Mouse (Mus musculus) limb, embryonic 10.5 days (tissue): Measurements from ENCODE around the gene Loxl4. TPM values are rescaled to one million over a fixed set of nuclear protein-coding genes. Genes with fewer than 3 reads are reported as not detected.

Experiments used
- DNase-seq: peaks from one replicate; pipeline ENCODE4 v3.0.0-alpha.2; 2017; ENCODE audit warnings: low spot score
- H3K27ac ChIP-seq: fragments of 300-500 bp; sonication (generic); 2 replicates; pipeline ENCODE4 v1.5.1; 2016; ENCODE audit warnings: mild to moderate bottlenecking
- H3K27me3 ChIP-seq: fragments of 300-500 bp; sonication (generic); 2 replicates; pipeline ENCODE4 v1.6.1; 2016; ENCODE audit warnings: low read depth, mild to moderate bottlenecking; ENCODE audit not compliant: poor library complexity, severe bottlenecking
- H3K36me3 ChIP-seq: fragments of 300-500 bp; sonication (generic); 2 replicates; pipeline ENCODE4 v1.6.1; 2016; ENCODE audit warnings: mild to moderate bottlenecking, moderate library complexity
- H3K4me1 ChIP-seq: fragments of 300-500 bp; sonication (generic); 2 replicates; pipeline ENCODE4 v1.6.1; 2016
- H3K4me3 ChIP-seq: fragments of 300-500 bp; sonication (generic); 2 replicates; pipeline ENCODE4 v1.5.1; 2016; ENCODE audit warnings: mild to moderate bottlenecking, moderate library complexity
- H3K9me3 ChIP-seq: fragments of 300-500 bp; sonication (generic); replicated peaks from 2 replicates; pipeline ENCODE4 v1.6.1; 2016; ENCODE audit warnings: mild to moderate bottlenecking
- WGBS: fragments of 180-500 bp; shearing (Covaris S2); methylation state at CpG from one replicate; pipeline ENCODE4 v1.1.7; 2016; 5-methylcytosine and 5-hydroxymethylcytosine counted together
- polyA plus RNA-seq: library from polyadenylated mRNA; unstranded; fragments of >200 nt; fragmentation: Nextera tagmentation; extraction: Ambion mirVana; gene quantifications from 2 replicates; pipeline ENCODE4 v1.2.1, GENCODE M21; 2016

Loxl4 gene
- polyA plus RNA-seq, 1 experiment from 2014 or later: 0.11 TPM

DNA sequence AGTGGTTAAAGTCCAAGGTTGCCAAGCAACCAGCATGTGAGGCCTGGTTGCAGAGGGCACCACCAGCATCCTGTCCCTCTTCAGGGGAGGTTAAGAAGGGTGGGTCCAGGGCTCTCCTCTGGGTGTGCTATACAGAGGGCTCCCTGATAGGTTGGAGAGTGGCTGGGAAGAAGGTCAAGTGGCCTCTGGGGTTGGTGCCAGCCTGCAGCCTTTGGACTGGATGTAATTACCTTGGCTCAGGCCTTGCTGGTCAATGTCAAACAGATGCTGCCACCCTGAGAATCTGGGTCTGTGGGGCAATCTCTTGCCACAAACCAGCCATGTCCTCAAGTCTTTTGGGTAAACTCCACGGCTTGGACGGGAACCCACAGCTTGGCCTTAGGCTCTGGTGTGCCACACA is 11.2 kb downstream of the Loxl4 start:
- Histone ChIP-seq H3K9me3 (no peaks in the 10 kb centered on the region), H3K4me3 (no peak overlapping the region), H3K36me3 (no peaks in the 10 kb centered on the region), H3K4me1 (0 out of 2 replicates have a peak, but pooled peaks cover 5% of the 10 kb centered on the region), H3K27ac (no peak overlapping the region), H3K27me3 (no peaks in the 10 kb centered on the region)
- no peak for DNase-seq
- WGBS: 91% methylated on average over 2 of the region's 2 CpGs

DNA sequence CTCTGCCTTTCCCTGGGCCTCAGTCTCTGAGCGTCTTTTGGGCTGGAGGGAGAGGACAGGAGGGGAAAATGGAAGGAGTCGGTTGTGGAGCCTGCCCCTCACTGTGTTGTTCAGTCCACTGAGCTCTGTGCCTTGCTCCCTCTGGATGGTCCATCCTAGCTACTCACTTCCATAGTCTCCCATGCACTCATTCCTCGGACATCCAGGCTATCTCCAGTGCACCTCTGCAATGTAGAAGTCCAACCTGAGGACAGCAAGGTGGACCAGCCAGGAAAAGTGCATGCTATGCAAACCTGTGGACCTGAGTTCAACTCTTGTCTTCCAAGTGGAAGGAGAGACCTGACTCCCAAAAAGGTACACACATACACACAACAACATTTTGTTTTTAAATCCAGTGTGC is 12.0 kb downstream of the Loxl4 start:
- Histone ChIP-seq H3K9me3 (no peaks in the 10 kb centered on the region), H3K4me3 (no peak overlapping the region), H3K36me3 (no peaks in the 10 kb centered on the region), H3K27me3 (no peaks in the 10 kb centered on the region), H3K27ac (no peak overlapping the region), H3K4me1 (0 out of 2 replicates have a peak, but pooled peaks cover 5% of the 10 kb centered on the region)
- 82% methylated on average over 3 of the region's 3 CpGs for WGBS
- DNase-seq: no peak

DNA sequence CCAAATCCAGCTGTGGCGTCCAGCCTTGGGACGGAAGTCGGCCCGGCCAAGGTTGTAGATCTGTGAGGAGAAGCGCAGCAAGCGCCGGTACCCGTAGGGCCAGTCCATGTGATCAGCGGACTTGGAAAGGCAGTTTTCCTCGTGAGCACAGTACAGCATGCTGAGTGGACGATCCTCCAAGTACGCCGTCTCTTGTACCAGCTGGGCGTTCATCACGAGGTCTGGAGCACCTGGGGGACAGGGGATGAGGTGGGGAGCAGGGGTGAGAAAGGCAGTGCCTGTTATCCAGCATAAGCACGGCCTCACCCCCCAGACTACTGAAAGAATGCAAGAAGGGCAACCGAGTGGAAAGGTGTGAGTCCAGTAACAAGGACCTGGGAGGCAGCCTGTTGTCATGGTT is 12.7 kb downstream of the Loxl4 start:
- DNase-seq: no peak
- no peaks in the 10 kb centered on the region for H3K27me3 ChIP-seq
- WGBS: 89% methylated on average over 17 of the region's 17 CpGs

GRCm38 (mm10) chr19:42597896-42598295 is 14.7 kb downstream of the Loxl4 start:
- Histone ChIP-seq H3K36me3 (peaks cover 18% of the 10 kb centered on the region), H3K27me3 (no peaks in the 10 kb centered on the region), H3K27ac (no peak overlapping the region), H3K4me3 (no peak overlapping the region), H3K4me1 (0 out of 2 replicates have a peak, but pooled peaks cover 3% of the 10 kb centered on the region), H3K9me3 (no peaks in the 10 kb centered on the region)
- 97% methylated on average over 6 of the region's 6 CpGs for WGBS
- no peak for DNase-seq

More for the DNA sequence above, 12.7 kb downstream of the Loxl4 start:
- Histone ChIP-seq H3K4me1 (0 out of 2 replicates have a peak, but pooled peaks cover 5% of the 10 kb centered on the region), H3K27ac (no peak overlapping the region), H3K9me3 (no peaks in the 10 kb centered on the region), H3K36me3 (peaks cover 4% of the 10 kb centered on the region; the same call in 1 of the 2 replicates), H3K4me3 (no peak overlapping the region)

DNA sequence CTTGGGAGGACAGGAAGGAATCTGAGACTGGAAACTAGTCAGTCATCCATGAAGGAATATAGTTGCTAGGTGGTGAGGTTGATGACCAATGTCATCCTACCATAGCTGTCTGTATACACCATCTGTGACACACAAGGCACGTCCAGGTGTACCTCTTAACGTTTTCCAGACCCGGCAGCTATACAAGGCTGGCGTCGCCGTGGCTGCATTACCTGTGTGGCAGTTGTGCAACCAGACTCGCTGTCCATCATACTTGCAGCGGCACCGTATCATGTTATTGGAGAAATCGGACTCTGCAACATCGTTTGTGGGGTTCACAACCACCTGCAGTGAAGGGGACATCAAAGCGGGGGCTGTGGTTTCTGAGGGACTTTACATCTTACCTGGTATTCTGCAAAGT is 15.3 kb downstream of the Loxl4 start:
- H3K9me3 ChIP-seq: no peaks in the 10 kb centered on the region
- DNase-seq: no peak
- H3K4me1 ChIP-seq: 0 out of 2 replicates have a peak, but pooled peaks cover 3% of the 10 kb centered on the region
- no peaks in the 10 kb centered on the region for H3K27me3 ChIP-seq
- H3K4me3 ChIP-seq: no peak overlapping the region
- no peak overlapping the region for H3K27ac ChIP-seq
- WGBS: 96% methylated on average over 12 of the region's 12 CpGs
- peaks cover 21% of the 10 kb centered on the region for H3K36me3 ChIP-seq

GRCm38 (mm10) chr19:42595066-42595465 is 17.5 kb downstream of the Loxl4 start:
- peaks cover 36% of the 10 kb centered on the region for H3K36me3 ChIP-seq
- H3K4me1 ChIP-seq: no peaks in the 10 kb centered on the region
- no peaks in the 10 kb centered on the region for H3K27me3 ChIP-seq
- H3K27ac ChIP-seq: no peak overlapping the region
- DNase-seq: no peak
- H3K9me3 ChIP-seq: no peaks in the 10 kb centered on the region
- H3K4me3 ChIP-seq: no peak overlapping the region
- WGBS: 96% methylated on average over 6 of the region's 6 CpGs

- WGBS: 89% methylated on average over 6 of the region's 6 CpGs
- no peak overlapping the region for H3K27ac ChIP-seq
- no peaks in the 10 kb centered on the region for H3K9me3 ChIP-seq
- peaks cover 36% of the 10 kb centered on the region for H3K36me3 ChIP-seq
- H3K4me3 ChIP-seq: no peak overlapping the region
- no peaks in the 10 kb centered on the region for H3K27me3 ChIP-seq
- DNase-seq: no peak
- H3K4me1 ChIP-seq: no peaks in the 10 kb centered on the region
Observed at GRCm38 (mm10) chr19:42593456-42593855, 19.2 kb downstream of the Loxl4 start.

DNA sequence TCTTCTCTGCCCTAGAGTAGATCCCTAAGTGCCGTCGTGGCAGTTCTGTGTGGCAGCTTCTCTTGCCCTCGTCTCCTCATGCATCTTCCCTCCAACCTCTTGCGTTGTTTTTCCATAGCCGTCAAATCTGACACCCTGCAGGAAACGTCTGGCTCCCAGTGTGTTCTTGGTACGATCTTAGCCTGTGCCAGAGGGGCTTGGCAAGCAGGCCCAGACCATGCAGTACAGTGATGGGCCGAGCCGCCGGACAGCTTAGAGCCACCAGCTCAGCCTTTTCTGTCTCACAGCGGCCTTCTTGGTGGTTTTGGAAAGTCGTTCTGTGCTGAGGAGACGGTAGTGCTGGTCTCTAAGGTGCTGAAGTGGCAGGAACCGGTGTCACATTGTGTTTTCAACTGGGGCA is 21.1 kb downstream of the Loxl4 start:
- peaks cover 40% of the 10 kb centered on the region for H3K36me3 ChIP-seq
- no peak overlapping the region for H3K4me3 ChIP-seq
- 85% methylated on average over 14 of the region's 14 CpGs for WGBS
- no peak overlapping the region for H3K27ac ChIP-seq
- H3K27me3 ChIP-seq: no peaks in the 10 kb centered on the region
- DNase-seq: no peak
- no peaks in the 10 kb centered on the region for H3K9me3 ChIP-seq
- H3K4me1 ChIP-seq: no peaks in the 10 kb centered on the region

DNA sequence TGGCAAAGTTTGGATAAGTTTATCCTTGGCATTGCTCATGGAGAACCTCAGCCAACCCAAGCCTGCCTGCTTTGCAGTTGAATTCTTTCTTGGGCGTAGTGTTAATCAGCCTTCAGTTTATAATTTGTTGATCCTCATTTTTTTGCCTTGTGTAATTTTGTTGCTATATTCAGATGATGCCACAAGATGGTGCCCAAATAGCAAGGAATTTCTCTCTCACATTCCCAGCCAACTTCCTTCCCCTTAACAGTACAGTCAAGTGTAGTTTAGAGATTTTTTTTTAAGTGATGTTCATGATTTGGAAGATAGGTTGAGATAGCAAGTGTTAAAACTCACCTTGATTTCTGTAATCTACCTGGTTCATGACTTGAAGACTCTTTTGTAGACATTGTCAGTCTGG is 23.4 kb downstream of the Loxl4 start:
- Histone ChIP-seq H3K9me3 (no peaks in the 10 kb centered on the region), H3K4me3 (no peak overlapping the region), H3K36me3 (peaks cover 40% of the 10 kb centered on the region), H3K27ac (no peak overlapping the region), H3K27me3 (no peaks in the 10 kb centered on the region), H3K4me1 (no peaks in the 10 kb centered on the region)
- 74% methylated on average over 1 of the region's 1 CpGs for WGBS
- DNase-seq: no peak

DNA sequence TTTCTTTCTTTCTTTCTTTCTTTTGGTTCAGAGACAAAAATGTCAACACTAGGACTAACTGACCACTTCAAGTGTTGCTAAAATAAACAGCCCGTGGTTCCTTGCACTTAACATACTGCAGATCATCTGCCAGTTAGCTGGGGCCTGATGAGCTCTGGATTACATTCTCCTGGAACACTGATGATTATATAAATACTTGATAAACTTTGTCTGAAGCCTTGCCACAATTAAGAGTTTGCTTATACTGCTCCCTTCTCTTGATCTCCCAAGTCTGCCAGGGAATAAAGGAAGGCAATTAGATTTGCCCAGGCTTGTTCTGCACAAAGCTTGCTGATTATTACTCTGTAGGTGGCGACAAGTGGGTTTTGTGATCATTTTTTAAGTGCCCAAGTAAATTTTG is 24.9 kb downstream of the Loxl4 start:
- H3K4me1 ChIP-seq: no peaks in the 10 kb centered on the region
- H3K36me3 ChIP-seq: peaks cover 44% of the 10 kb centered on the region
- no peak overlapping the region for H3K4me3 ChIP-seq
- no peaks in the 10 kb centered on the region for H3K9me3 ChIP-seq
- no peaks in the 10 kb centered on the region for H3K27me3 ChIP-seq
- no peak for DNase-seq
- 73% methylated on average over 2 of the region's 2 CpGs for WGBS
- no peak overlapping the region for H3K27ac ChIP-seq

GRCm38 (mm10) chr19:42584188-42584587 is 28.4 kb downstream of the Loxl4 start:
- peaks cover 31% of the 10 kb centered on the region for H3K36me3 ChIP-seq
- DNase-seq: no peak
- no peak overlapping the region for H3K27ac ChIP-seq
- no peaks in the 10 kb centered on the region for H3K4me1 ChIP-seq
- H3K4me3 ChIP-seq: no peak overlapping the region
- no peaks in the 10 kb centered on the region for H3K9me3 ChIP-seq
- no peaks in the 10 kb centered on the region for H3K27me3 ChIP-seq
- WGBS: 70% methylated on average over 3 of the region's 3 CpGs

DNA sequence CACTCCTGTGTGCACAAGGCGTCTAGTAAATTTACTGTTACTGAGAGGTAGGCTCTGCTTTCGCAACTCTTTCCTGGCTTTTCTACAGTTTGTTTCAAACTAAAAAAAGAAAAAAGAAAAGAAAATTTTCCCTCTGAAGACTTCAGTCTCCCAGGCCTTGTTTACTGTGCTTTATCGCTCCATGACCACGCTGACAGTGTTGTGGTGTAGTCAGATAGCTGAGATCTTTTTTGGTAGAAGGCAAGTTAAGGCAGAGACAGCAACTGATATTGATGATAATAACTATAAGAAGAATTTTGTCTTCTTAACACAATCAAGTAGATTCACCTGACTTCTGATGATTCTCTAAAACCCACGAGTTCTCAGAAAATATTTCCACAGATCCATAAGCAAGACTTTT is 28.9 kb downstream of the Loxl4 start:
- H3K27ac ChIP-seq: no peak overlapping the region

GRCm38 (mm10) chr19:42582811-42583370 is 29.7 kb downstream of the Loxl4 start:
- no peaks in the 10 kb centered on the region for H3K4me1 ChIP-seq
- H3K4me3 ChIP-seq: no peak overlapping the region
- H3K27me3 ChIP-seq: no peaks in the 10 kb centered on the region
- 94% methylated on average over 13 of the region's 13 CpGs for WGBS
- H3K36me3 ChIP-seq: peaks cover 27% of the 10 kb centered on the region
- H3K27ac ChIP-seq: no peak overlapping the region
- no peak for DNase-seq
- H3K9me3 ChIP-seq: no peaks in the 10 kb centered on the region

More for the DNA sequence above, 28.9 kb downstream of the Loxl4 start:
- Histone ChIP-seq H3K36me3 (peaks cover 31% of the 10 kb centered on the region), H3K4me1 (no peaks in the 10 kb centered on the region), H3K4me3 (no peak overlapping the region), H3K27me3 (no peaks in the 10 kb centered on the region), H3K9me3 (no peaks in the 10 kb centered on the region)
- 92% methylated on average over 5 of the region's 5 CpGs for WGBS
- no peak for DNase-seq

DNA sequence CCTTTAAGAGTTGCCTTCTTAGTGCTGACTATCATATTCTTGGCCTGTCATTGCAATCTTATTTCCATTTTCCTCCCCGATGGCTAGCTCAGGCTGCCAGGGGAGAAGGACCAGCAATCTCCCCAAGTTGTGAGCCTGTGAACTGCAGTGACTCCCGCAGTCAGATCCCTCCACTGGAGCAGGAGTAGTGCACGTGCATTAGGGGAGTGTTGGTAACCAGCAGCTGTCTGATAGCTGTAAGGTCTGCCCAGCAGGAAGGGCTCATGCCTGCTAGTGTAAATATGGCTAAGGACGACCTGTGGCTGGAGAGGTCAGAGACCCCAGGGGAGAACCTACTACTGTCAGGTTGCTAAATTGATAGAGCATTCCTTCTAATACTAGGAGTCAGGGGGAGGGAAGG is 31.9 kb downstream of the Loxl4 start:
- H3K27ac ChIP-seq: no peak overlapping the region
- no peaks in the 10 kb centered on the region for H3K4me1 ChIP-seq
- WGBS: 55% methylated on average over 4 of the region's 4 CpGs
- no peak overlapping the region for H3K4me3 ChIP-seq
- DNase-seq: no peak
- H3K27me3 ChIP-seq: no peaks in the 10 kb centered on the region
- no peaks in the 10 kb centered on the region for H3K9me3 ChIP-seq
- H3K36me3 ChIP-seq: peaks cover 27% of the 10 kb centered on the region
